Mouse (Mus musculus) kidney, adult 18-20 months (tissue): ENCODE data around the gene Sh3gl2.

Experiments
- DNase-seq: peaks from one replicate; pipeline ENCODE4 v3.0.0; 2021

The Sh3gl2 gene

DNA sequence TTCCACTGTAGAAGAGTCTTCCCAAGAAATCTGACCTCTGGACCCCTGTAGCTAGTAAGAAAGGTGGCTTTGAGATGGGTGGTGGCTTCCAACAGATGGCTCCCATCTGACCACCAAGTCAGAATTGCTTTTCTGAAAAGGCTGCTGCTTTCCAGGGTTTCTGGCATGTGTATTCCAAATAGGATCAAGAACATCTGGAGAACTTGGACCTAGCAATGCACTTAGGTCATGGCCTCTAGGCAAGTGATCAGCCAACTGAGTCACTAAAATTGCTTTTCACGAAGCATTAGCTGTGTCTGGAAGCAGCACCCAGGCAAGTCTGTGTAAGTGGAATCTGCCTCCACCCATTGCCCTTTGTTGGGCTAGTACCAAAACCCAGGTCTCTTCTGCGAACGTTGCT is 414.3 kb downstream of the Sh3gl2 start:
- DNase-seq: no peak

DNA sequence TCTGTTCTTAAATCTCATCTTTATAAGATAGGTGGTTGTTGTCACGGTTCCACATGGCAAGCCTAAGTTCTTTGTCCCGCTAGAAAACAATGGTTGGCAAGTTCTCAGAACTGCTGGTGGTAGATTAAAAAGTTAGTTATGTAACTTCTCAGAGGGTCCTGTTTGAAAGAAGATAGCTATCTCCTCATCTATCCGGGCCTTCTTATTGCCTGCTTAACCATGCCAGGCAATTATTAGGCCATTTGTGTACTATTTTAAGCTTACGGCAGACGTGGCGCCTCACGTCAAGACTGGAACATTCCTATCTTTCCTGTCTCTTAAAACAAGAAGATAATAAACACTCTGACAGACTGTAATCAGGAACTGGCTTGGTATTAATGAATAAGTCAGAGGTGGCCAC is 424.5 kb downstream of the Sh3gl2 start:
- no peak for DNase-seq

DNA sequence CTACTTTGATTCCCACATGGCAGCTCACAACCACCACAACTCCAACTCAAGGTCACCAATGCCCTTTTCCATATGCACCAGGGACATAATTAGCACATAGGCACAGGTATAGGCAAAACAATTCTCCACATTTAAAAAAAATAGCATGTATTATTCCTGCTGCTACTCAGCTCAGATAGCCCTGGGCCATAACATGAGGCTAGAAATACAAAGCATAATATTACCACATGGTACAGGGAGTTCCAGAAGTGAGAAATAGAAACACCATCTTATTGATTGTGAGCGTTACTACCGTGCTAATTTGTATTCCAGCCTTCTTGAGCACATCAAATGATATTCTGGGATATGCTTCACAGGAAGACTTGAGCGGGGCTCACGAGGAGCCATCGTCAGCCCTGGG is 464.3 kb downstream of the Sh3gl2 start:
- DNase-seq: no peak

DNA sequence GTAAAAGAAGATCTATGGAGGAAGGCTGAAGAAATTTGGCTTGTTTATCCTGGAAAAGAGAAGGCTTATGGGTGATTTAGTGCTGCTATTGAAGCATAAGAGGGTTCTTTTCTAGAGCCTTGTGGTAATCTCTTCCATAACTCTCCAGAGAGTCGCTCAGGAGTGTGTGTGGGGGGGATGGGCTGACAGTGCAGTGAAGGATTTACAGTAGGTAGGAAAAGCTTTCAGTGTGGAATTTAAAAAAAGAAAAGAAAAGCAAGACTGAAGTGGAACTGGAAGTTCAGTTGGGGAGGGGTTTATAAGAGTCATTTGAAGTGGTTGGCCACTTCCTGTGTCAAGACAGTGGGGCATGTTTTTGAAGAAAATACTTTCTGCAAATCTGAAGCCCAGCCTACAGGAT is 464.8 kb downstream of the Sh3gl2 start:
- DNase-seq: no peak

DNA sequence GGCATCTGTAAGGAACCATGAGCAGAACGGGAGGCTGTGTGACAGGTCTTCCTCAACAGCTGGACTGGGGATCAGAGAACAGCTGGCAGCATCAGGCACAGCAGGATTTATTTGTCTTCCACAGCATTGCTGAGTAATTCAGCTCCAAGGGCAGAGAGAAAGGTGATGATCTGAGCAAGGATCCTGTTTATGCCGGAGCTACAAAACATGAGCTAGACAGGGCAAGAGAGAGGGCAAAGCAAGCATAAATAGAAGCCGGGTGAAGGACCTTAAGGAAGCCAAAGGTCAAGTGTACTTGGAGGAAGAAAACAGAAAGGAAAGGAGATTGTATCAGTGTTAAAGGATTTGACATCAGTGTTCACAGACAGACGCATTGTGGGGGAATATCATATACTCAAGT is 467.4 kb downstream of the Sh3gl2 start:
- DNase-seq: peak; percentile 3

DNA sequence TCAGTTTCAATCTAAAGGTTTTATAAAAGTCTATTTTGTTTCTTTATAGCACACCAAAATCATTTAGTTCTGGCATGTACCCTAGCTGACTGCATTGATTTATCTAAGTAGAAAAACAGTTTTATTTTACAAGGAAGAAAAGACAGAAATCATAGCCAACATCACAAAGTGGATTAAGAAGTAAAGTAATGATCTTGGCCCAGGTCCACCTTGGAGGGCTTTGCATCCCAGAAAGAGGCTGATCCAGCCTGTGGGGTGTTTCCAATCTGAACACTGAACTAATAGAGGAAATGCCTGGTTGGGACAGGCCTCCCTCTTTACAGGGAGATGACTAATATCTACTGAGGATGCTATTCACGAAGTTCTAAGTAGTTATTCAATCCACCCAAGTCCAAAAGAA is 472.7 kb downstream of the Sh3gl2 start:
- no peak for DNase-seq

DNA sequence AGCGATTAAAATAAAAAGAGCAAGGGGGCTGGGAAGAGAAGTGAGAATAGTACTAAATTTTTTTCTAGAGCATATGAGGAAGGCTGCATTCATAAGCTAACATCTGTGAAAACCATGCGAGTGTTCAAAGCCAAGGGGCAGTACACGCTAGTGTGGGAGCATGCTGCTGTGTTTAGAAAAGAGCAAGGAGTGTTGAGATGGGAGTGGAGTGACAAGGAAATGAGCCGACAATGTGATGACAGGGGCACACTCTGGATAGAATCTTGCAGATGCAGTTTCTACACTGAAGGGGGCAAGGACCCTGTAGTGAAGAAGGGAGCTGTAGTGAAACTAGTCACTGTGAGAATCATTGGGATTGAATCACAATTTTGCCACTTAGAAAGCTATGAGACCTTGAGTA is 481.2 kb downstream of the Sh3gl2 start:
- no peak for DNase-seq
